Mouse (Mus musculus) spleen, adult 2 months (tissue): Measurements from ENCODE around the gene Ccdc86.

Experiments used
- CTCF ChIP-seq: fragments of 200-500 bp; IDR thresholded peaks from 2 replicates; pipeline ENCODE4 v1.5.1; 2011; ENCODE audit warnings: mild to moderate bottlenecking, inconsistent platforms; ENCODE audit not compliant: insufficient read depth, insufficient read length, insufficient replicate concordance; ENCODE audit errors: extremely low read depth
- POLR2A ChIP-seq: fragments of 200-500 bp; IDR thresholded peaks from 2 replicates; pipeline ENCODE4 v1.6.1; 2011; ENCODE audit warnings: low read depth, low read length, inconsistent platforms

DNA sequence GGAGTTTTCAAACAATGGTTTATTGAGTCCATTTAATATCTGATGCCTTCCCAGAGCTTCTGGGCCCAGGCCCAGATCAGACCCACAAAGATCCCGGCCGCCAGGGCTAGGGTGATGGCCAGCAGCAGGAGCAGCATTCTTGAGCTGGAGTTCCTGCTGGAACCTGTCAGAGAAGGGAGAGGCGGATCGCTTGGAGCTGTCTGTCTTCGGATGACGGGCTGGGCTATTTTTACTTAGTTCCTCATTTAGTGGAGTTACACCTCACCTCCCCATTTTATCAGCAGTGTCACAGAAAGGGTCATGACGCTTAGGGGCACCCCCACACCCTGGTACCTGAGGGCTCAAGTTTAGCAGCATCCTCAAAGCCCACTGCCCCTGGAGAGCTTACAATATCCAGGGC lies 34.8 kb downstream of the Ccdc86 start:
- TF ChIP-seq CTCF (no peak), POLR2A (no peak)
